Mouse (Mus musculus): ENCODE measurements around the gene Atrnl1.

DNA sequence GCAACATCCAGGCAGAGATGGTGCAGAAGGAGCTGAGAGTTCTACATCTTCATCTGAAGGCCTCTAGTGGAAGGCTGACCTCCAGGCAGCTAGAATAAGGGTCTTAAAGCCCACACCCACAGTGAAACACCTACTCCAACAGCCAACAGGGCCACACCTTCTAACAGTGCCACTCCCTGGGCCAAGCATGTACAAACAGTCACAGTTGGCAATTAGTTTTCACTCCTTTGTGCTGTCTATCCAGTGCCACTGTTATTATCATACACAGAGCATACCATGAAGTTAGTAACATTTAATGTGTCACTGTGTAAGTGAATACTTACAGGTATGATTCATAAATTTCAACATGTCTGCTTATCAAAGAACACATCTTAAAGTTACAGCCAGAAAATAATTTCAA, 347.3 kb downstream of the Atrnl1 start:
- no peak for TF ChIP-seq CTCF (IDR thresholded peaks at IDR 0.05; ENCODE audit: low read depth, low read length)
- TF ChIP-seq POLR2A (IDR thresholded peaks at IDR 0.05; ENCODE audit: borderline replicate concordance, low read depth, low read length): no peak
